Mouse (Mus musculus): ENCODE measurements around the gene Heyl. TPM values are rescaled to one million over a fixed set of nuclear protein-coding genes. Genes with fewer than 3 reads are reported as not detected.

Gene Heyl
- polyA plus RNA-seq, 1 experiment from 2014 or later, result 8.2 TPM

Other genes with a start within 250 kb of the Heyl start
- gene Mycl, start 237.9 kb upstream of the Heyl start, polyA plus RNA-seq (2014; fragmentation: Nextera tagmentation; extraction: Ambion mirVana), result 68.7 and 71.9 TPM in 2 replicates
- 19.8 and 24.6 TPM in 2 replicates for gene Trit1, start 217.0 kb upstream of the Heyl start, polyA plus RNA-seq (2014; fragmentation: Nextera tagmentation; extraction: Ambion mirVana)
- 0.42 and 0.59 TPM in 2 replicates for gene Bmp8b, start 128.4 kb upstream of the Heyl start, polyA plus RNA-seq (2014; fragmentation: Nextera tagmentation; extraction: Ambion mirVana)
- gene Oxct2b, start 117.3 kb upstream of the Heyl start, polyA plus RNA-seq (2014; fragmentation: Nextera tagmentation; extraction: Ambion mirVana), result 0.65 and 1.1 TPM in 2 replicates
- 50.2 and 54.9 TPM in 2 replicates for gene Ppie, start 93.6 kb upstream of the Heyl start, polyA plus RNA-seq (2014; fragmentation: Nextera tagmentation; extraction: Ambion mirVana)
- gene Hpcal4, start 50.3 kb upstream of the Heyl start, polyA plus RNA-seq (2014; fragmentation: Nextera tagmentation; extraction: Ambion mirVana), result 34.0 and 52.6 TPM in 2 replicates
- 0.17 TPM in 1 of 2 replicates, not detected in the other for gene Nt5c1a, start 32.1 kb upstream of the Heyl start, polyA plus RNA-seq (2014; fragmentation: Nextera tagmentation; extraction: Ambion mirVana)
- gene Pabpc4, start 28.8 kb downstream of the Heyl start, polyA plus RNA-seq (2014; fragmentation: Nextera tagmentation; extraction: Ambion mirVana), result 32.9 and 33.6 TPM in 2 replicates
- 0.15 TPM in 1 of 2 replicates, not detected in the other for gene Oxct2a, start 90.1 kb downstream of the Heyl start, polyA plus RNA-seq (2014; fragmentation: Nextera tagmentation; extraction: Ambion mirVana)
- 0.25 and 0.34 TPM in 2 replicates for gene Bmp8a, start 109.7 kb downstream of the Heyl start, polyA plus RNA-seq (2014; fragmentation: Nextera tagmentation; extraction: Ambion mirVana)